Mouse (Mus musculus): Measurements from ENCODE around the gene Tmprss4.

The Tmprss4 gene

GRCm38 (mm10) chr9:45136442-45137169 lies 67.3 kb downstream of the Tmprss4 start:
- DNase-seq, result no peak

- DNase-seq, result peak; percentile 79 to 82
These were observed 70.2 kb downstream of the Tmprss4 start for GRCm38 (mm10) chr9:45133484-45134310.

- DNase-seq, result no peak
These were observed 73.8 kb downstream of the Tmprss4 start for GRCm38 (mm10) chr9:45130119-45130518.

- no peak for DNase-seq
These were observed 77.0 kb downstream of the Tmprss4 start for GRCm38 (mm10) chr9:45126941-45127340.

GRCm38 (mm10) chr9:45125211-45125610 lies 78.7 kb downstream of the Tmprss4 start:
- DNase-seq, result no peak
